Mouse (Mus musculus) activated CD4-positive, CD25-positive, alpha-beta regulatory T cell, adult 4 months (primary cell): Measurements from ENCODE around the gene Spdye4c. TPM values are rescaled to one million over a fixed set of nuclear protein-coding genes. Genes with fewer than 3 reads are reported as not detected.

Experiments used
- ATAC-seq: one replicate; pipeline ENCODE4 v1.8.0; 2017
- polyA plus RNA-seq, 2 experiments: library from polyadenylated mRNA; unstranded; fragments of 100-300 nt; shearing (Covaris generic); gene quantifications; one replicate each; pipeline ENCODE4 v1.2.1; 2017

Spdye4c gene
- polyA plus RNA-seq, 2 experiments from 2014 or later = not detected

DNA sequence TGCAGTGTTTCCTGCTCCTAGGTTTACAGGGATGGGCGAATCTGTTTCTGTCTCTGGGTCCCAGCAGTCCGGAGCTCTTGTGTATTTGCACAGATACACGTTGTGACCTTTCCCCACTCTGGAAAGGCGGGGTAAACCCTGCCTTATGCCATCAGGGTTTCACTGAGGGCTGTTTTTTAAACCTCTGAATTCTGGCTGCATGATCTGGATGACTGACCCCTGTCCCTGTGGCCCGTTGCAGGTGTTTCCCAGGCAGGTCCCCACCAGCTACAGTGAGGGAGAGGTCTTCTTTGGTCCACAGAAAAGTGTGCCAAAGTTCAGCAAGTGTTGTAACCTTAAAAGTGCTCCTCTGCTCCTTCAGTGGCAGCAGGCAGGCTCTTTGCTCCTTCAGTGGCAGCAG lies 18.3 kb downstream of the Spdye4c start:
- ATAC-seq = no peak

DNA sequence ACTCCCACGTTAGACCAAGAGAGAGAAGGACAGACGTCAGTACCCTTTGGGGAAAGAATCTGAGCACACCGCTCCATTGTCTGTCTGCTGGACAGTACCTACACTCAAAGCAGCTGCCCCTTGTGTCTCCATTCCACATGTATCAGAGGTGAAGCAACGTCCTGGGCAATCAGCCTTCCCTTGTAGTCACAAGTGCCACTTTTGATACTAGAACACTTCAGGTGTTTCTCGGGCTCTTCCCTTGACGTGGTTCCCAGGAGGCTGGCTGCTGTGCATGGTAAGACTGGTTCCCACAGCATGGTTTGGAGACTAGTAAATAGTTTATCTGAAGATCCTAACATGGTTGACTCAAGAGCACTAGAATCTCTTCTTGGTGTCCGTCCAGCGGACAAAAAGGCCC lies 20.2 kb downstream of the Spdye4c start:
- ATAC-seq = no peak

DNA sequence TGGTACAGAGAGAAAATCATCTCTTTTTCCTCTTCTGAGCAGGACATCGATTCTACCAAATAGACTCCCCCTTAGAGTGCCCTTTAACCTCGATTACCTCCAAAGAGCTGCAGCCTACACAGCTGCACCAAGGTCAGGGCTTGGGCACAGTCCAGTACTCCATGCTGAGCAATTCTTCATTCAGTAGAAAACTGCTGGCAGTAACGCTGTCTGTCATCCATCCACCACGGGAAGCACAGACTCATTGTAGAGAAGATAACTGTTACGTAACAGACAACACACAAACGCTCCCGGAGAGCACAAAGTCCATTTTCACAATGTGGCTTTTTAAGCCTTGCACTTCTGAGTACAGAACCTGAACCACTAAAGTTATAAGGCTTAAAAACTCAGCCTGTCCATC lies 21.3 kb downstream of the Spdye4c start:
- ATAC-seq = no peak

DNA sequence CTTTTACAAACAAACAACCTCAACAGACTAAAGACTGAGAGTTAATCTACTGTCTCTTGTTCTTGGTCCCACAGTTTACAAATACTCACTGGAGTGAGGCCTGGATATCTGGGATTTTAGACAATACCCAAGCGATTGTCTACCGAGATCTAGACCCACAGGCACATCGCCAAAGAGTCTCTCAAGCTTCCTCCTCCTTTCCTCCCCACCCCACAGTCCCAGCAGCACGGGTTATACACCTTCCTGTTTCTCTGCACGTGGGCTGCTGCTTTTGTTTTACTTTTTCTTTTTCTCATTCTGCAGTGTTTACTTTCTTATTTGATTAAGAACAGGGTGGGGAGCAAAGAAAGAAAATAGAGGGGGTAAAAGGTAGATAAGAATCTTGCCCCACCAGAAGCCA lies 22.4 kb downstream of the Spdye4c start:
- ATAC-seq = no peak

DNA sequence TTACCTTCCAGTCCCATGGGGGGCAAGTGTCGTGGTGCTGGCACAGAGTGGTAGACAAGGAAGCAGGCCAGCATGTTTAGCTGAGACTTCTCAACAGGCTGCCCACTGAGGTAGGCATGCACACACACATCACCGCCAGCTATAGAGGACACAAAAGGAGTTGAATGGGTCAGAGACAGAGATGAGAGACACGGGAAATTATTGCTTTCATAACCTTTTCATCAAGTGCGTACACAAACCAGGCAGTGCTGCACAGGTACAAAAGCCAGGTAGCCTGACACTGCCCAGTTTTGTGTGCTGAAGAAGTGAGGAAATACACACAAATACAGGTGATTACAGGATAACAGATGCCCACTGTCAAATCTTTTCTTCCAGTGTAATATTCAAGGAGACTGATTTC lies 24.4 kb downstream of the Spdye4c start:
- ATAC-seq = no peak

DNA sequence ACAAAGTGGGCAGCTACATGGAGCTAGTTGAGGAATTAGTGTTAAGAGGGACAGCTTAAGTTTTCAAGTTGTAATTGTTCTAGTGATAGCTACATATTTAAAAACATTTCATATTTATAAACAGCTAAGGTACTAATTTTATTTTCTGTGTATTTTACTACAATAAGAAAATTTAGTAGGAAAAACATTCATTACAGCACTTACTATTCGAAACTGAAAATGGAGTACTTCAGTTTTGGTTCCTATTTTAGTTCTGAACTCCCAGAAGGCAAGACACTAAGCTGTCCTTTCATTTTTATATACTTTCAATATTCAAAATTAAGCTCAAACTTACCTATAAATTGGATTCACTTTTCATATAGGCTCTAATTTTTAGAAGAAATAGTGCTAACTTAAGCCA lies 29.6 kb downstream of the Spdye4c start:
- no peak for ATAC-seq

Other genes with a start within 250 kb of the Spdye4c start
- gene Anapc1, start 96.2 kb downstream of the Spdye4c start, polyA plus RNA-seq = 10 to 100 TPM; 31.4 to 40.6 TPM
- not detected for gene Mertk, start 107.7 kb downstream of the Spdye4c start, polyA plus RNA-seq
- 10 to 100 TPM; 13.9 to 14.1 TPM for gene Tmem87b, start 226.9 kb downstream of the Spdye4c start, polyA plus RNA-seq